Mouse (Mus musculus) cerebellum, postnatal 10 days (tissue): ENCODE measurements around the gene Rab3gap2.
A peak's percentile ranks its signal among the peaks of the same experiment; 100 is the strongest.
"Not testable (repeated sequence)": the region's sequence is repeated elsewhere in the genome, so short reads cannot be mapped to it uniquely, and the experiment has no call there.

ENCODE experiments used
- DNase-seq, 2 experiments: peaks; one replicate each; pipeline ENCODE4 v3.0.0; 2021; ENCODE audit warnings: mixed read lengths in 2 of 2

The Rab3gap2 gene

DNA sequence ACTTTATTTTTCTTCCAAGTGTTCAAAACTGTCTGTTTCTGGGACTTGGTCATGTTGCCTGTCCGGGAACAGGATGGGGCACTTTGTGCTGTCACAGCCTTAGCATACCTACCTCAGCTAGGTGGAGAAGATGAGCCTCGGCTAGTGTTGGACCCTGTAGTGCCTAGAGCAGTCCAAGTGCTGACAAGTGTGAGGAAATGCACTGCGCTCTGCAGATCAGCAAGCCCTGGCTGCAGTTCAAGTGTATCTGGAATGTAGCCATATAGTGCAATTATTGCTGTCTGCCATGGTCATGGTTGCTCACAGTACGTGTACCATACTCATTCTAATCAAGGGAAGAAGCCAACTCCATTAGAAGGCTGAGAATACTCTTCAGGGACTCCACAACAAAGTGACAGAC lies 80.8 kb downstream of the Rab3gap2 start:
- peak; percentile 96 for DNase-seq

GRCm38 (mm10) chr1:185285171-185285570 lies 81.3 kb downstream of the Rab3gap2 start:
- DNase-seq: peak; percentile 91 to 92

DNA sequence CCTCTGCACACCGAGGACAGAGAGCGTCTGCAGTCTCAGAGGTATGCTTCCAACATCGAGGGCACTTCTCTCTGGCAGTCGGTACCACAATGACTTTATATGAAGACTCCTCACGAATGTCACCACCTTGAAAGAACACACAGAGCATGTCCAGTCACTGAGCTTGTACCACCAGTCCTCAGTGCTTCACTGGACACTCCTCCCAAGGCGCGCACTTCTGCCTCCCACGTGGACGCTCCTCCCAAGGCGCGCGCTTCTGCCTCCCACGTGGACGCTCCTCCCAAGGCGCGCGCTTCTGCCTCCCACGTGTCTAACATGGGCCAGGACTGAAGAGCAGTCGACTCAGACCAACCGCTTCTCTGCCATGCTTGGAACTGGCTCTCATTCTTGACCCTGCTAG lies 83.1 kb downstream of the Rab3gap2 start:
- no peak for DNase-seq

DNA sequence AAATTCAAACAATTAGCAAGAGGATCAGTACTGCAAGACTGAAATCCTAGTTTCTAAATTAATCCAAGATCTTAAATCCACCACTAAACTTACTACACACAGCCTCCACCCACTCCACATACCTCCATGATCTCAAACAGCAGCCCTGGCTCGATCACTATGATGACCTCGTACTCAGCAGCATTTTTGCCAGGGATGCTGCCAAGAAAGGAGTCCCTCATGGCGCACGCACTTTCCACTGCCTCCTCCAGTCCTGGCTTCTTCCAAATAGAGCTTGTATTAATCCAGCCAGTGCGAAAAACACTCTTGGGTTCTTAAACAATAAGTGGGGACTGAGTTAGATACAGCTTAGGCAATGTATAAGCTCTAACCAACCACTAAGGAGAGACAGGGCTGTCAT lies 85.3 kb downstream of the Rab3gap2 start:
- no peak for DNase-seq

- no peak for DNase-seq
Measured at GRCm38 (mm10) chr1:185291336-185291735, 87.4 kb downstream of the Rab3gap2 start.

GRCm38 (mm10) chr1:185292646-185293360 lies 88.9 kb downstream of the Rab3gap2 start:
- peak; percentile 76 to 78 for DNase-seq

DNA sequence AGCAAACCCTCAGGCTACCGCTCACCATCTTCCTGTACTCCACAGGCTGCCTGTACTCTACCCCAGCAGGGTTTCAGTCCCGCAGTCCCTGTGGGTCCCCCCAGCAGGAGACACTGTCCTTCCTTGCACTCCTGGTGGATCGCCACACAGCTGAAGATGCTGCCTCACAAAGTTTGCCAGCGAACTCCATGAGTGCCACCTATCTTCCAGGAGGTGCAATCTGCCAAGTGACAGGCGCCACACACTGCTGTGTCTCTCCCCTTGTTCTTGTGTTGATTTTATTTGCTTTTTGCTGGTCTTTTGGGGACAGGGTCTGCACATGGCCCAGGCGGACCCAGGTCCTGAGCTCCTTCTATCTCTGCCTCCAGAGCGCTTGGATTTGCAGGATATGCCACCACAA lies 92.9 kb downstream of the Rab3gap2 start:
- no peak for DNase-seq

- DNase-seq: no peak
Measured at GRCm38 (mm10) chr1:185298496-185298895, 94.6 kb downstream of the Rab3gap2 start.

GRCm38 (mm10) chr1:185302816-185303215 lies 98.9 kb downstream of the Rab3gap2 start:
- DNase-seq: no peak

DNA sequence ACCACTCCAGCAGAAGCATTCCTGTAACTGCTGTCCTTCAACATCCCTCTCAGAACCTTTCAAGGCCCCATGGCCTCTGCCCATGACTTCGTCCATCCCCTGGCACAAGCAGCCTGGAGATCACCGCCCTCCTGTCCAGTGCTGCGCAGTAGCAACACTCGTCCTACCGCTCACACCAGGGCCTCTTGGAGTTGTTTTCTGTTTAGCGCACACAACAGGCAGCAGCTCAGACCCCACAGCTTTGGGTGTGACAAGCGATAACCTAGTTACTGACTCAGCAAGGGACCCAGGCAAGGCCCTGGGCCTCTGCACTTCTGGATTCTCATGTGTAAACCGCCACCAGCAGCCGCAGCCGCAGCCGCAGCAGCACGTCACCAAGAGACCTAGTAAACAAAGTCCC lies 102.9 kb downstream of the Rab3gap2 start:
- no peak for DNase-seq

- DNase-seq: no peak
Measured at GRCm38 (mm10) chr1:185307645-185308044, 103.7 kb downstream of the Rab3gap2 start.

DNA sequence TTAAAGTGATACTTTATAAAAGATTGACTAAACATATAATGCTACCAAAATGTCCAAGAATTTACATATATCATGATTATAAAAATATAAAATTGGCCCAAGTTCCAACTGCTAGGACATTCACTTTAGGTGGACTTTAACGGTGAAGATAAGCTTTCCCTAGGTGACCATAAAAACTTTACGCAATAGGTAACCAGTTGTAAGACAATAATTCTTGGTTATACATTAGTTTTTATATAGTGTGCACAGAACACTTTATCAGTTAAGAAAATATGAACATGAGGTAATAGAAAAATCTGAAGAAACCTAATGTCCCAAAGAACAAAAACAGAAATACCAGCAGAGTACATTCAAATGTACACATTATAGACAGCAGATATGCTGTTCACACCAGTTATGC lies 104.4 kb downstream of the Rab3gap2 start:
- no peak for DNase-seq

- no peak for DNase-seq
Measured at GRCm38 (mm10) chr1:185308908-185309307, 105.0 kb downstream of the Rab3gap2 start.

GRCm38 (mm10) chr1:185311949-185312348 lies 108.0 kb downstream of the Rab3gap2 start:
- DNase-seq: no peak

- DNase-seq: no peak
Measured at GRCm38 (mm10) chr1:185314546-185314945, 110.6 kb downstream of the Rab3gap2 start.

DNA sequence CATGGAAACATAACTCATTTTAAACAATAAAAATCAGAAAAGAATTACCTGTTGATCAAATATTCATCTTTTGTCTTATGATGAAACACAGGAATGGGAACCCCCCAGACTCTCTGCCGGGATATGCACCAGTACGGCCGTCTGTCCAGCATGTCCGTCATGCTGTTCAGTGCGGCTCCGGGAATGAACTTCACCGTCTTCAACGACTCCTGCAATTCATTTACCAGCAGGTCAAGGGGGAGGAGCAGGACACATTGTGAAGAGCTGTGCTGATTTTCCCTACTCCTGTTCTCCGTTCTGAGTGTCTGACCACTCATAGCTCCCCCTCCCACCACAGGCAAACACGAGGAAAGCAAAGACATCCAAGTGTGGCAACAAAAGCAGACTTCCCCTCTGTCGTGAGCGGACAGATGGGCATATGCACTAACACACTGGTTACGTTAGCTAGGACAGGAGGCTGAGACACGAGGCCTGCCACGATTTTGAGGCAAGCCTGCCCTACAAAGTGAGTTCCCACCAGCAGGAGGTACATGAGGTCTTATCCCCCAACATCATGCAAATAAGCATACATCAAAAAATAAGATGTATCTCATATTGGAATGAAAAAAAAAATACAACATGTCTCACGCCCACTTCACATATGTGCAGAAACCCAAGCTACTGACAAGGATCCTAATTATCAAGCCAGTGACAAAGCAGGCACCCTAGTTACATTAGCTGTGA lies 112.1 kb downstream of the Rab3gap2 start:
- no peak for DNase-seq

DNA sequence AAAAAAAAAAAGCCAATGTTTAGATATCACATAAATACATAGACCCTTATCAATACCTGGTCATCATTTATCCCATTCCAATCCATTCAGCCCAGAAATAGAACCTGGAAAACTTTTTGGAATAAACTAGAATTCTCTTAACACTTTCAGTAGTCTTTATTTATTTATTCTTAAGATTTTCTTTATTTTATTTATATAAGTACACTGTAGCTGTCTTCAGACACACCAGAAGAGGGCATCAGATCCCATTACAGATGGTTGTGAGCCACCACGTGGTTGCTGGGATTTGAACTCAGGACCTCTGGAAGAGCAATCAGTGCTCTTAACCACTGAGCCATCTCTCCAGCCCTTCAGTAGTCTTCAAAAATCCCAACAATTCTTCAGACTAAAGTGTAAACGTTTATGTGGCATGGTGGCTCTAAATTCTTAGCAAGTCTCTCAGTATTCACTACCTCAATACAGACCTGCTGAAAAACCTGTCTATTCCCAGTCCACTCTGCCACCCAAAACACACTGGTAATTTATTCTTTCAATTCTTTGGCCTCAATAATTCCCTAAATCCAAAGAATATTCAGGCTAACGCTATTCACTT lies 123.9 kb downstream of the Rab3gap2 start:
- DNase-seq: not testable (repeated sequence)

DNA sequence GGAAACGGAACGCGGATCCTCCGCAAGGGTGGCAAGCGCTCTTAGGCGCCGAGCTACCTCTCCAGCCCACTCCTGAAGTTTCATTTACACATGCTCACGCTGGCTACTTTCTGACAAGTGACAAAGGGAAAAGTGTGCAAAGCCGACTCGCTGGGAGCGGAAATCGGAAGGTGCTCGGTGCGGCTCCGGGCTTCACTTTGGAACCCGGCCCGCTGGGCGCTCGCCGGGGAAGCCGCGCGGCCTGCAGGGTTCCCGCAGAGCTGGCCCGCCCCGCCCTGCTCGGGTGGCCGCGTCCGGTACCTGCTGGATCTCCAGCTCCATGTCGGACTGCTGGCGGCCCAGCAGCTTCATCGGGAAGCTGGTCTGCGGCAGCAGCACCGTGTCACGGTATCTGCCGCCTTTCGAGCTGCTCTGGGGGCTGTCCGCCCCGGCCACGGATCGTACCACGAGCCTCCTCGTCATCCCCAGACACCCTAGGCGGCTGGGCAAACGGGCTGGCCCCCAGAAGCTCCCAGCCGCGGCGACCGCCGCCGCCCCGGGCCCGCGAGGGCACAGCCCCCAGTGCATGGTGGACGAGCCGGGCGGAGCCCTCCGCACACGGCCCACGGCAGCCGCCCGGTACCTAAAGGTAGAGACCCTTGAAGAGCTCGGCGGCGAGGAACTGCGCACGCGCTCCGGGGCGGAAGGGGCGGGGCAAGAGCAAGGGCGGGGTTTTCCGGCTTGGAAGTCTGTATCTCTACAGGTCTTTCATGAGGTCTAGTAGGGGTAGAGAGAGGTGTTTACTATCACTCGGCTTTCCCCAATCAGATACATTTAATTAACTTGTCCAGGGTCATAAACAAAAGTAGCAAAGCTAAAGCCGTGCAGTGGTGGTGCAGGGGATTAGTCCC lies 125.0 kb downstream of the Rab3gap2 start, which contains the start of gene Iars2:
Gene Iars2, minus strand, starts transcription at position 676 of the 890 bp plus-strand sequence.
- peak; percentile 97 for DNase-seq

- no peak for DNase-seq
Measured at GRCm38 (mm10) chr1:185329851-185330250, 125.9 kb downstream of the Rab3gap2 start.

- no peak for DNase-seq
Measured at GRCm38 (mm10) chr1:185331364-185331763, 127.4 kb downstream of the Rab3gap2 start.

GRCm38 (mm10) chr1:185331983-185332430 lies 128.1 kb downstream of the Rab3gap2 start, which contains the start of gene Bpnt1:
Gene Bpnt1, plus strand, starts transcription at chr1:185332149.
- DNase-seq: peak; percentile 91 to 94

DNA sequence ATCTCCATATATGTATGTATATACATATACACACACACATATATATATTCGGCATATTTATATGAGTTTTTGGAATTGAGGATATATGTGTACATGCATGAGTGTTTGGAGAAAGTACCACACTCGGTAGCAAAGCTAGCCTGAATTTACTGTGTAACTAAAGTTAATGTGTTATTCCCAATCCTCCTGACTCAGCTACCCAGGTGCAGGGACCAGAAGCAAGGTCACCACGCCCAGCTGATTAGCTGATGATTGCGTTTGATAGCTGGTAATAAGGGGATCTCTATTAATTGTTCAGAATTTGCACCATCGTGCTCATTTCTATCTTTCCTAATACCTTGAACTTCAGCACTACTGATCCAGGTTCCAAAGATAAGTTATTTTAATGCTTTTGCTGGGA lies 129.7 kb downstream of the Rab3gap2 start:
- no peak for DNase-seq

DNA sequence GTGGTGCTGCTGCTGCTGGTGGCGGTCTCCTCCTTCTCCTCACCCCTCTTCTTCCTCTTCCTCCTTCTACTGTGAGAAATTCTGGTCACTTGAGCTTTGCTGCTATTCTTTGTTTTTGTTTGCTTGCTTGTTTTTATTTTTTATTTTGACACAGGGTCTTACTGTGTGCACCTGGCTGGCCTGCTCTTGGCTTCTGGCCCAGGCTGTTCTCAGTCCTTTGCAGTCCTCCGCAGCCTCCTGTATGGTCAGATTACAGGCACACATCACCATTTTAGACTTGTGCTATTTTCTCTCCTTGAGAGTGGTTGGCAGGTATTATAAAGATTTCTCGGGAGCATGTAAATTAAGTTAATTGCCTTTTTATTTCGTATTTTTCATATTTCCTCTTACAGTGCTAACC lies 130.2 kb downstream of the Rab3gap2 start:
- peak in 1 of 2 experiments; percentile 19 for DNase-seq
